Mouse (Mus musculus) bone marrow macrophage, adult 2 months (primary cell): ENCODE measurements around the gene Fbxl20.

ENCODE experiments used
- CTCF ChIP-seq: IDR thresholded peaks from 2 replicates; pipeline ENCODE4 v1.5.1; 2012; ENCODE audit warnings: low read depth, mild to moderate bottlenecking, low read length, moderate library complexity
- POLR2A ChIP-seq: IDR thresholded peaks from 2 replicates; pipeline ENCODE4 v1.6.1; 2012; ENCODE audit warnings: mild to moderate bottlenecking, low read depth, low read length, borderline replicate concordance

DNA sequence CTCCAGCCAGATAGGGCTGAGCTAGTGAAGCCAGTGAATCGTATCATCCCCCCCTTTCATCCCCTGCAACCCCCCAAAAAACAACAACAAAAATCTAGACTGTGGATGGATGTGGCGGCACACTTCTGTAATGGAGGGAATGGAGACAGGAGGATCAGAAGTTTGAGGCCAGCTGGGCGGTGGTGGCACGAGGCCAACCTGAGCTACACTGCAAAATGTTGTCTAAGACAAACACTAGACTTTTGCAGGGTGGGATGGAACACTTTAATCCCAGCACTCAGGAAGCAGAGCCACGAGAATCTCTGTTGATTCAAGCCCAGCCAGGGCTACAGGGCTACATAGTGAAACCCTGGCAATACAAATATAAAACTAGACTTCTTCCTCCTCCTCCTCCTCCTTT is 106.1 kb downstream of the Fbxl20 start:
- no peak for TF ChIP-seq POLR2A
- TF ChIP-seq CTCF = no peak
